Mouse (Mus musculus) C2C12 (cell line): ENCODE measurements at regions not wholly inside any gene's neighbourhood (a gene's known extent, or its start where the extent isn't known, plus 50 kb on each side); places are given as distances from the start of the nearest gene placed in this dataset.

Experiments
- H3K27me3 ChIP-seq: one replicate; pipeline ENCODE4 v1.6.1; 2011; ENCODE audit not compliant: control insufficient read depth, insufficient read depth, insufficient read length
- H3K36me3 ChIP-seq: one replicate; pipeline ENCODE4 v1.6.1; 2011; ENCODE audit not compliant: control insufficient read depth, insufficient read depth
- H3K4me3 ChIP-seq: one replicate; pipeline ENCODE4 v1.5.1; 2011; ENCODE audit warnings: mild to moderate bottlenecking, control low read depth; ENCODE audit not compliant: poor library complexity, insufficient read depth, severe bottlenecking
- H3K79me2 ChIP-seq: one replicate; pipeline ENCODE4 v1.6.1; 2011; ENCODE audit not compliant: control insufficient read depth, insufficient read depth
- H3K79me3 ChIP-seq: one replicate; pipeline ENCODE4 v1.6.1; 2011; ENCODE audit warnings: low read depth, control low read depth
- H3ac ChIP-seq: one replicate; pipeline ENCODE3; 2011; ENCODE audit warnings: low read depth; ENCODE audit not compliant: control insufficient read depth, insufficient read length
- CEBPB ChIP-seq: IDR thresholded peaks from one replicate; pipeline ENCODE4 v1.6.1; 2011; ENCODE audit warnings: low read depth, mild to moderate bottlenecking, control low read depth, moderate library complexity
- CTCF ChIP-seq: IDR thresholded peaks from one replicate; pipeline ENCODE4 v1.5.1; 2011; ENCODE audit not compliant: control insufficient read depth, insufficient read depth, insufficient read length
- FOSL1 ChIP-seq: IDR thresholded peaks from one replicate; pipeline ENCODE4 v1.8.0; 2011; ENCODE audit warnings: mild to moderate bottlenecking, low read length; ENCODE audit not compliant: poor library complexity, insufficient read depth, severe bottlenecking
- MAX ChIP-seq: IDR thresholded peaks from one replicate; pipeline ENCODE4 v1.6.1; 2011; ENCODE audit warnings: mild to moderate bottlenecking, control low read depth
- MYOD1 ChIP-seq: IDR thresholded peaks from one replicate; pipeline ENCODE4 v1.6.1; 2011; ENCODE audit warnings: low read depth; ENCODE audit not compliant: control insufficient read depth, insufficient read length
- MYOG ChIP-seq: IDR thresholded peaks from one replicate; pipeline ENCODE4 v1.6.1; 2011; ENCODE audit not compliant: control insufficient read depth, insufficient read length; ENCODE audit errors: extremely low read depth
- USF1 ChIP-seq: IDR thresholded peaks from one replicate; pipeline ENCODE4 v1.6.1; 2011; ENCODE audit warnings: low read depth, mild to moderate bottlenecking, control low read depth, moderate library complexity

- Histone ChIP-seq H3ac (no peak overlapping the region), H3K27me3 (no peaks in the 10 kb centered on the region), H3K4me3 (no peak overlapping the region), H3K79me2 (no peaks in the 10 kb centered on the region), H3K79me3 (no peaks in the 10 kb centered on the region), H3K36me3 (no peaks in the 10 kb centered on the region)
- TF ChIP-seq CTCF (no peak), MAX (no peak), MYOD1 (no peak), MYOG (no peak), FOSL1 (no peak), USF1 (no peak)
Observed at GRCm38 (mm10) chr13:102627786-102628185, 65.6 kb upstream of the Cd180 start.

- TF ChIP-seq FOSL1 (no peak), CEBPB (no peak), CTCF (no peak)
- Histone ChIP-seq H3K79me2 (no peaks in the 10 kb centered on the region), H3K79me3 (no peaks in the 10 kb centered on the region), H3K4me3 (no peak overlapping the region), H3ac (no peak overlapping the region), H3K36me3 (no peaks in the 10 kb centered on the region), H3K27me3 (no peaks in the 10 kb centered on the region)
Observed at GRCm38 (mm10) chr13:102629176-102629575, 64.2 kb upstream of the Cd180 start.

- Histone ChIP-seq H3K4me3 (no peak overlapping the region), H3K27me3 (no peaks in the 10 kb centered on the region), H3ac (no peak overlapping the region), H3K36me3 (no peaks in the 10 kb centered on the region), H3K79me2 (no peaks in the 10 kb centered on the region), H3K79me3 (no peaks in the 10 kb centered on the region)
- TF ChIP-seq MYOD1 (no peak), MYOG (no peak), USF1 (no peak)
Observed at GRCm38 (mm10) chr13:102634236-102634957, 59.0 kb upstream of the Cd180 start.

- TF ChIP-seq CEBPB (no peak), MAX (no peak), USF1 (no peak), MYOG (no peak), MYOD1 (no peak), FOSL1 (no peak), CTCF (no peak)
- Histone ChIP-seq H3K79me2 (no peaks in the 10 kb centered on the region), H3K79me3 (no peaks in the 10 kb centered on the region), H3ac (no peak overlapping the region), H3K27me3 (no peaks in the 10 kb centered on the region), H3K4me3 (no peak overlapping the region), H3K36me3 (no peaks in the 10 kb centered on the region)
Observed at GRCm38 (mm10) chr13:102636032-102636431, 57.3 kb upstream of the Cd180 start.

GRCm38 (mm10) chr13:102637059-102637458, 56.3 kb upstream of the Cd180 start:
- no peak for TF ChIP-seq MYOG
- TF ChIP-seq MYOD1, result no peak
- TF ChIP-seq CTCF, result no peak
- TF ChIP-seq MAX, result no peak
- TF ChIP-seq USF1, result no peak
- TF ChIP-seq FOSL1, result no peak
- TF ChIP-seq CEBPB, result no peak
- Histone ChIP-seq H3K79me3 (no peaks in the 10 kb centered on the region), H3K36me3 (no peaks in the 10 kb centered on the region), H3ac (no peak overlapping the region), H3K4me3 (no peak overlapping the region), H3K79me2 (no peaks in the 10 kb centered on the region), H3K27me3 (no peaks in the 10 kb centered on the region)

GRCm38 (mm10) chr13:102639651-102640050, 53.7 kb upstream of the Cd180 start:
- Histone ChIP-seq H3K36me3 (no peaks in the 10 kb centered on the region), H3K79me2 (no peaks in the 10 kb centered on the region), H3K27me3 (no peaks in the 10 kb centered on the region), H3ac (no peak overlapping the region), H3K79me3 (no peaks in the 10 kb centered on the region), H3K4me3 (no peak overlapping the region)
- TF ChIP-seq MAX (no peak), FOSL1 (no peak), CTCF (no peak), MYOD1 (no peak), CEBPB (no peak), USF1 (no peak)
